Mouse (Mus musculus): ENCODE measurements around the gene Dnmbp.

The Dnmbp gene

GRCm38 (mm10) chr19:43943076-43943475, 3.1 kb upstream of the Dnmbp start:
- DNase-seq = no peak

DNA sequence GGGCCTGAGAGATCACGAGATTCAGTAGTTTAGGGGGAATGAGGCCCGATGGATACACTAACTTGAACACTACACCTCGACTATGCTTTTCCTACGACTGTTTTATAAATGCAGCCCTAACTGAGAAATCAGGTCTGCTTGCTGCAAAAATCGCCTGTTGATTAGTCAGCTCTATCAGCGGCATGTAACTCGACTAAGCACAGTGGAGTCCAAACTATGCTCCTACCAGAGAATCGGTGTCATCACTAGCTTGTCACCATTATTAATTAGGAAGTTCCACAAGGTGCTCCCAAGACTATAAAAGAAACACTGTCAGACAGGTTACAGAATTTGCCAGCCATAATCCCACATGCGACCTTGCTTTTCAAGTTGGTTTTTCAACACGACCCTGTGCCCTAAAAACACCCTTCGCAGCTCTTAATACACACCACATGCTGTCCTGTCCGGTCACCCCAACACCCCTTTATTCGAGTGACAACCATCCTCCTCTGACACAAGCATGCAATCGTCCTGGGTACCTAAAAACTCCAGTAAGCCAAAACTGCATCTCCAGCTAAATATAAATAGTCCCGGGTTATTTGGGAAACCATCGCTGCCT, 721 bp downstream of the Dnmbp start:
- no peak for DNase-seq

DNA sequence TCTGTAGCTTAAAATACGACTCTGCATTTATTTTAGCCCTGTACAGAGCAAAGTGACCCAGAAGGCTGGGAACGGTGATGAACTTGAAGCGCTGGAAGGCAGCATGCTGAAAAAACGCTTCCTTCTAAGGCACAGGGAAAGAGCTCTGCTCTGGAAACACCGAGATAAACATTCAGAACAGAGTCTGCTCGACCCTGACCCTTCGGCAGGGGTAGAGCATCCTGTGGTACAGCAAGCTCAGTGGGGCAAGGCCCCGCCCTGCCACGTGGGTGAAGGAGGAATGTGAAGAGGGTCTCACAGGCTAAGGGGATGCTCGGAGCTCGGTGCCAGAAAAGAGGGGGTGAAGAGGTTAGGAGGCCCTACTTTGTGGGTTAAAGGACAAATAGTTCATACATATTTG, 1.6 kb downstream of the Dnmbp start:
- DNase-seq = no peak

DNA sequence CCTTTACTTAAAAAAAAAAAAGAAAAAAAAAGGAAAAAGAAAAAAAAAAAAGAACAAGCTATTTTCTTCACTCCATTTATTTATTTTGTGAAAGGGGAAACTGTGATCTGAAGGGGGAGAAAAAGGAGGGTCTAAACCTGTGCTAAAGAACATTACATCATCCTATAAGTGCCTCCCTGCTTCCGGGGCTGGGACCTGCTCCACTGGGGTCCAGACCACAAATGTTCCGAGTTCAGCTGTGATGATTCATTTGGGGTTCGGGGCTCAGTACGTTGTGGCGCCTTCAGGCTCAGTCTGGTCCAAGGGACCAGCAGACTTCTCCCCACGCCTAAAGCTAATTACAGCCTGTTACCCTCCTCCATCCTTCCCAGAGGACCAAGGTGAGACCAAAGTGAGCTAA, 9.1 kb downstream of the Dnmbp start:
- no peak for DNase-seq

GRCm38 (mm10) chr19:43930366-43930765, 9.6 kb downstream of the Dnmbp start:
- no peak for DNase-seq

DNA sequence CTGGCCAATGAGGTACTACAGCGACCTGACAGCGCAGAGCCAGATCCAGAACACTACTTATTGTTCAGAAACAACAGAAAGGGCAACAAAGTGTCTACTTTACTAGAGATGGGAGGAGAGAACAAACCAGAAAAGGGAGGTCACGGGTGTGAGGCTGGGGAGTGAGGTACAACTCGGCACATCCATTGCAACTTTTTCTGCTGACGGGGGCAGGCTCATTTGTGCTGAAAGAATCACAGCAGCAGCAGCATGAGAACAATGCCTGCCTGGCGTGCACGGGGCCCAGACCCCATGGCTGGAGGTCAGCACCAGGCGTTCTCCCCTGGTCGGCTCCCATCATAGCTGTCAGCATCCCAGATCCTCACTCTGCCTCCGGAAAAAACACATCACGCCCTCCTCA, 10.1 kb downstream of the Dnmbp start:
- DNase-seq = no peak

- no peak for DNase-seq
Observed at GRCm38 (mm10) chr19:43927967-43928366, 12.0 kb downstream of the Dnmbp start.

- no peak for DNase-seq
Observed at GRCm38 (mm10) chr19:43927057-43927456, 12.9 kb downstream of the Dnmbp start.

- no peak for DNase-seq
Observed at GRCm38 (mm10) chr19:43926141-43926987, 13.6 kb downstream of the Dnmbp start.

DNA sequence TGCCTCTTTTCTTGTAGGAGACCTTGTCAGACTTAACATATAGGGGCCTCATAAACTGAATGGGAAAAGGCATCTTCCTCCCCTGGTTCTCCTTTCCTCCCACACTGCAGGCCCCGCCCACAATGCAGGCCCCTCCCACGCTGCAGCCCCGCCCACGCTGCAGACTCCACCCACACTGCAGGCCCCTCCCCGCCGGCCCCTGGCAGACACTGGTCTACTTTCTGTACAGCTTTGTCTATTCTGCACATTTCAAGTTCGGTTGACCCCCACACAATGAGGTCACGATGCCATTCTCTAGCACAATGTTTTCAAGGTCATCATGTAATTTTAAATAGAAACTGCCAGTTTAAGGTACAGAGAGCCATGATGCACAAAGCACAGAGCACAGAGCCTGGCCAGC, 15.6 kb downstream of the Dnmbp start:
- DNase-seq = no peak

- no peak for DNase-seq
Observed at GRCm38 (mm10) chr19:43922963-43923362, 17.0 kb downstream of the Dnmbp start.

DNA sequence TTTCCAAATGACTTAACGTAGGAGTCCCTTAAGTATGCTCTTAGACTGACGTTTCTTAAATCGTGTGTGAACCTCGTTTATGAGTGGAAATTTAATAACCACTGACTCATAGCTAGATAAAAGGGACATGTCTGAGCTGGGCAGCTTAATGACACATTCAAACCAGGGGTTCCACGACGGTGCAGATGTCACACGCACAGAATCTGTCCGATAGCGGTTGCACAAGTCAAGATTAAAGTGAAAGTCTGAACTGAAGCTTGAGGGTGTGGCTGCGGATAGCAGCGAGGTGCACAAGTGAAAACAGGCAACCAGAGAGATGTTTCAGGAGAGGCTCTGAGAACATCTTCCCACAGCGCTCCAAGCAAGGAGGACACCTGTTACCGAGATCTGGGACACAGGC, 18.6 kb downstream of the Dnmbp start:
- DNase-seq = no peak

- no peak for DNase-seq
Observed at GRCm38 (mm10) chr19:43920453-43921300, 19.3 kb downstream of the Dnmbp start.

DNA sequence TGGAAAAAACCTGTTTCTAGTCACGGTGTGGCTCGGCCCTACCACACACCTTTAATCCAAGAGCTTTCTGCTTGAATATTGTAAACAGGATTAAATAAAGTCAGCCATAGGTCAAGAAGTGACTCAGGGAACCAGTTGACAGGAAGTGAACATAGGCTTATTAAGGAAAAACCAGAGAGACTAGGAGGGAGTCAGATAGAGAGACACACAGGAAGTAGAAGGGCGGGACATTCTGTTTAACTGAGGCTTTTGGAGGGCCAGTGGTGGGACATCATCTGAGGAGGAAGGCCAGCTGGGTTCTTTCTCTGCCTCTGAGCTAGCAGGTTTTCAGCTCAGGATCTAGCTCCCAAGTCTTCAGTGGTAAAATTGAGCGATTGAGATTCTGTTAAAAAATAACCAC, 20.1 kb downstream of the Dnmbp start:
- no peak for DNase-seq

DNA sequence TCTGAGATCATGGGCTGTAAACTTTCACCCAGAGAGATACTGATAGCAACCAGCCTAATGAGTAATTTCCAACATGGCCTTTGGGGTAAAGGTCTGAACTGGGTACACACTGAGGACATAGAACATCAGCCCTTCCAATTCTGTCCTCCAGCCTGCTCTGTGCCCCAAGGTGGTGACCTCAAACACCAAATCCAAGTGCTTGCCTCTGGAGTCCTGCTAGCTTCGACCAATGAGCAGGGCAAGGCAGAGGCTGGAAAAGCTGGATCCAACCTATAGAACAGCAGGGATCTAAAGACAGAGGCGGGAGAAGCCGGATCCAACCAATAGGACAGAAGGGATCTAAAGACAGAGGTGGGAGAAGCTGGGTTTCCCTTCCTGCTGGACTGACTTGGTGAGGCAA, 21.2 kb downstream of the Dnmbp start:
- DNase-seq = no peak

DNA sequence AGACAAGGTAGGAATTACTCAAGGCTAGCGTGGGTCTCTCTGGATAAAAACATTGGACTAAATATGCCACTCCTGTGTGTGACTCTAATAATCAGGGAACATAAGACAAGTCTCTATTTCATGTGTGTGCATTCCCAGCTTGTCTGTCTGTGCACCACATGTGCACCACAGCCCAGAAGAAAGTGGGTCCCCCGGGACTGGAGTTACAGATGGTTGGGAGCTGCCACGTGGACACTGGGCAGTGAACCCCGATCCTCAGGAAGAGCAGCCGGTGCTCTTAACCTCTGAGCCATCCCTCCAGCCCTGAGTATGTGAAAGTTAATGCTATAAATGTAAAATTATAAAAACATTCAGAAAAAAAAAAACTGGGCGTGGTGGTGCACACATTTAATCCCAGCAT, 22.2 kb downstream of the Dnmbp start:
- no peak for DNase-seq

DNA sequence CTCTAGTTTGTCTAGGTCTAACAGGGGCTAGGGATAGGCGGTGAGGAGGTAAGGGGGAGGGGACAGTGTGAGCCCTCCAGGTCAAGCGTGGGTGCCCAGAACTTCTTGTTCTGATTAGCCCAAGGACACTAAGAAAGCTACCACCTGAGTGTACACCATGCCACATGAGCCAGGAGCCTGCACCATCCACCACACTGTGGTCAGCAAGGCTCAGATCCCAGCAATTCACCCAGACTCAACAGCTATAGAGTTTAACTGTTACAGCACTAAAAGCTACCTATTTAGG, 22.6 kb downstream of the Dnmbp start:
- no peak for DNase-seq

DNA sequence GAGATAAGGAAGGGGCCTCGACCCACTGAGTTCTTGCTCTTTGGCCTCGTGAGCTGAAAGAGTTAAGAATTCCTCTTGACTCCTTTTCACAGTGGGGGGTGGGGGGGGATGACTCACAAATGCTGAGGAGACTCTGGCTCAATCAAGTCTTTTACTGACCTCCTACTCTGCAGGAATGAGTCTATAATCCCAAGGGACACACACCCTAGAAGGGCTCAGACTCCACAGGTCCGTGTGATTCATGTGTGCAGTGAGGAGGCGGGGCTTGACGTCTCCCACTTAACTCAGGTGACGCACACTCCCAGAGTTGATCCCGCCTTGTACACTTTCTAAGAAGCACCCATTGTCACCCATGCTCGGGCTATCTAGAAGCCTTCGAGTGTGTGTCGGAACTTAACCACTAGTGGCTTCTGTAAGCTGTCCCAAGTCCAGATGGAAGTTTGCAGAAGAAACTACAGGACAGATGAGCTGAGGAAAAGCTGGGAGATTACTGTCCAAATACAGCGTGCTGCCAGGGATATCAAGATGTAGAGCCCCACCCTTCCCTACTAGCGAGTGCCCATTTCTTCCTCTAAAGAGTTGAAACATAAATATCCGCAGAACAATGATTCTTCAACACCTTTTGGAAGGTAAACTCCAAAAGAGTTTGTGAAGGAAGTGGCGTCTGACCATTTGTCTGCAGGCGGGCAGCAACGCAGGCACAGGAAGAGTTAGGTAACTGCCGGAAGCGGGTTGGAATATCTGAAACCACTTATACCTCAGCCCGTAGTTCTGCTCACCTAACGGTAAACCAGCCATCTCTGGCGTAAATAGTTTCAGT, 23.2 kb downstream of the Dnmbp start:
- DNase-seq = peak; percentile 18

DNA sequence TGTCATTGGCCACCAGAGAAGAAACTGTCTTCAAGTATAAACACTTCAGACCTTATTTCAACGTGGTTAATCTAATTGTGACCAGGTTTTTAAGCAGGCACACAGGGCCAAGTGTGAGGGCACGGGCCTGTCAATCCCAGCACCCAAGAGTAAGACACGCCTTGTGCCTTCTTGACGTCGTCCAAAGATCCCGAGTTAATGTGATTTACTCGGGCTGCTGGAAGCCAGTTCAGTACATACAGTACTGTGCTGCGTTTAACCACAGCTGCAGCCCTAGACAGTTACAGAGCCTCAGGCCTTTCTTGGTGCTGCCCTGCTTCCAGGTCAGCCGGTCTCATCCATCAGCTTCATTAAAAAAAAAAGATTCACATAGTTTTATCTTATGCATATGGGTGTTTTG, 24.6 kb downstream of the Dnmbp start:
- no peak for DNase-seq

DNA sequence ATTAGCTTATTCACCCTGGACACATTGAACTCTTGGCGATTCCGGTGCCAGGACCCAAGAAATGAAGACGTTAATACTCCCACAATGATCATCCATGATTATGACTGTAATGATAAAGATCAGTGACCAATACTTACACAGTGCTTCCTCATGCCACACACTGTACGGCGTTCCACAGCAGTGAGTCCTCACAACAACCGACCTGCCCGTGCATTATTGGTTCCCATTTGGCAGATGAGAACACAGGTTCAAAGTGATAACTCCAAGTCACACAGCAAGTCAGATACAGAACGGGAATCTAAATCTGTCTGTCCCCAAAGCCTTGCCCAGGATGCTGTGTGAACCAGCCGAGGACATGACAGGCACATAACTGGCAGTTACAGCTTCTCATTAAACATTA, 25.0 kb downstream of the Dnmbp start:
- no peak for DNase-seq

GRCm38 (mm10) chr19:43912775-43913486, 27.1 kb downstream of the Dnmbp start:
- DNase-seq = no peak

- DNase-seq = no peak
Observed at GRCm38 (mm10) chr19:43906492-43906891, 33.5 kb downstream of the Dnmbp start.

Data from thymus, postnatal 14 days (tissue).